Mouse (Mus musculus): ENCODE measurements at regions not wholly inside any gene's neighbourhood (a gene's known extent, or its start where the extent isn't known, plus 50 kb on each side); places are given as distances from the start of the nearest gene placed in this dataset.
A peak's percentile ranks its signal among the peaks of the same experiment; 100 is the strongest.
"Not testable (repeated sequence)": the region's sequence is repeated elsewhere in the genome, so short reads cannot be mapped to it uniquely, and the experiment has no call there.

GRCm38 (mm10) chr8:46355066-46355465 lies 60.6 kb upstream of the Helt start:
- DNase-seq, result no peak

GRCm38 (mm10) chr8:46357961-46358360 lies 63.5 kb upstream of the Helt start:
- not testable (repeated sequence) for DNase-seq

GRCm38 (mm10) chr8:46362871-46363306 lies 68.4 kb upstream of the Helt start:
- DNase-seq, result peak; percentile 29 to 50

- peak; percentile 42 to 61 for DNase-seq
These were observed 71.2 kb upstream of the Helt start for GRCm38 (mm10) chr8:46365711-46366110.

GRCm38 (mm10) chr8:46367125-46367524 lies 72.7 kb upstream of the Helt start:
- no peak for DNase-seq

GRCm38 (mm10) chr8:46374092-46374491 lies 79.6 kb upstream of the Helt start:
- DNase-seq, result no peak

GRCm38 (mm10) chr8:46375986-46376385 lies 81.5 kb upstream of the Helt start:
- DNase-seq, result no peak

- DNase-seq, result no peak
These were observed 85.9 kb upstream of the Acsl1 start for GRCm38 (mm10) chr8:46384926-46385325.

- DNase-seq, result no peak
These were observed 85.0 kb upstream of the Acsl1 start for GRCm38 (mm10) chr8:46385806-46386205.

- peak in 1 of 2 experiments; percentile 24 for DNase-seq
These were observed 84.3 kb upstream of the Acsl1 start for GRCm38 (mm10) chr8:46386553-46386952.

GRCm38 (mm10) chr8:46387037-46387436 lies 83.8 kb upstream of the Acsl1 start:
- DNase-seq, result no peak

- no peak for DNase-seq
These were observed 82.4 kb upstream of the Acsl1 start for GRCm38 (mm10) chr8:46388421-46388820.

GRCm38 (mm10) chr8:46390431-46390830 lies 80.4 kb upstream of the Acsl1 start:
- peak; percentile 9 to 13 for DNase-seq

GRCm38 (mm10) chr8:46391678-46392077 lies 79.2 kb upstream of the Acsl1 start:
- DNase-seq, result no peak

- no peak for DNase-seq
These were observed 77.5 kb upstream of the Acsl1 start for GRCm38 (mm10) chr8:46393296-46393695.

- no peak for DNase-seq
These were observed 76.1 kb upstream of the Acsl1 start for GRCm38 (mm10) chr8:46394750-46395149.

- DNase-seq, result no peak
These were observed 75.5 kb upstream of the Acsl1 start for GRCm38 (mm10) chr8:46395348-46395747.

GRCm38 (mm10) chr8:46397081-46397480 lies 73.8 kb upstream of the Acsl1 start:
- DNase-seq, result no peak

- no peak for DNase-seq
These were observed 73.1 kb upstream of the Acsl1 start for GRCm38 (mm10) chr8:46397777-46398176.

- no peak for DNase-seq
These were observed 70.2 kb upstream of the Acsl1 start for GRCm38 (mm10) chr8:46400595-46400994.

GRCm38 (mm10) chr8:46403877-46404560 lies 66.8 kb upstream of the Acsl1 start:
- DNase-seq, result no peak

GRCm38 (mm10) chr8:46408886-46409285 lies 62.0 kb upstream of the Acsl1 start:
- DNase-seq, result no peak

GRCm38 (mm10) chr8:46409296-46409695 lies 61.5 kb upstream of the Acsl1 start:
- DNase-seq, result no peak

GRCm38 (mm10) chr8:46411877-46412625 lies 58.8 kb upstream of the Acsl1 start:
- no peak for DNase-seq

Measured in cerebellum, postnatal 14 days (tissue).